Mouse (Mus musculus) olfactory bulb, adult 2 months (tissue): ENCODE results near the gene Prss46.

Source experiments
- CTCF ChIP-seq: fragments of 200-500 bp; IDR thresholded peaks from 2 replicates; pipeline ENCODE4 v1.5.1; 2012; ENCODE audit warnings: low read depth, mild to moderate bottlenecking, low read length, moderate library complexity; ENCODE audit not compliant: insufficient read depth
- POLR2A ChIP-seq: fragments of 200-500 bp; IDR thresholded peaks from 2 replicates; pipeline ENCODE4 v1.6.1; 2012; ENCODE audit warnings: mild to moderate bottlenecking, low read depth, low read length, moderate library complexity; ENCODE audit not compliant: insufficient read depth

- no peak for TF ChIP-seq POLR2A
- no peak for TF ChIP-seq CTCF
Measured at GRCm38 (mm10) chr9:110879998-110880561, 35.8 kb downstream of the Prss46 start, which contains the start of gene Tmie.
